Mouse (Mus musculus) forebrain, embryonic 11.5 days (tissue): ENCODE measurements at regions not wholly inside any gene's neighbourhood (a gene's known extent, or its start where the extent isn't known, plus 50 kb on each side); places are given as distances from the start of the nearest gene placed in this dataset.

ENCODE experiments used
- ATAC-seq: fragments of 200-750 bp; cut with Nextera tagmentation; replicated peaks from 2 replicates; pipeline ENCODE4 v1.8.0; 2017; ENCODE audit warnings: moderate TSS enrichment; ENCODE audit not compliant: low FRiP score
- DNase-seq: peaks from one replicate; pipeline ENCODE4 v3.0.0-alpha.2; 2017; ENCODE audit warnings: low spot score
- H3K27ac ChIP-seq: fragments of 300-500 bp; sonication (generic); 2 replicates; pipeline ENCODE4 v1.5.1; 2014; ENCODE audit warnings: low read depth, low read length
- H3K27me3 ChIP-seq: fragments of 300-500 bp; sonication (generic); 2 replicates; pipeline ENCODE4 v1.6.1; 2014; ENCODE audit warnings: mild to moderate bottlenecking, low read length, mixed read lengths; ENCODE audit not compliant: control insufficient read depth, insufficient read depth
- H3K36me3 ChIP-seq: fragments of 300-500 bp; sonication (generic); 2 replicates; pipeline ENCODE4 v1.6.1; 2014; ENCODE audit warnings: mild to moderate bottlenecking, low read length, moderate library complexity, mixed read lengths; ENCODE audit not compliant: control insufficient read depth, insufficient read depth
- H3K4me1 ChIP-seq: fragments of 300-500 bp; sonication (generic); replicated peaks from 2 replicates; pipeline ENCODE4 v1.6.1; 2014; ENCODE audit warnings: low read length, mixed read lengths; ENCODE audit not compliant: control insufficient read depth, insufficient read depth
- H3K4me2 ChIP-seq: fragments of 300-500 bp; sonication (generic); 2 replicates; pipeline ENCODE4 v1.6.1; 2014; ENCODE audit warnings: low read depth, mild to moderate bottlenecking, low read length, moderate library complexity, mixed read lengths; ENCODE audit not compliant: severe bottlenecking
- H3K4me3 ChIP-seq: fragments of 300-500 bp; sonication (generic); 2 replicates; pipeline ENCODE4 v1.5.1; 2014; ENCODE audit warnings: low read depth, low read length
- H3K9ac ChIP-seq: fragments of 300-500 bp; sonication (generic); 2 replicates; pipeline ENCODE4 v1.6.1; 2014; ENCODE audit warnings: low read length
- H3K9me3 ChIP-seq: fragments of 300-500 bp; sonication (generic); 2 replicates; pipeline ENCODE4 v1.6.1; 2016; ENCODE audit warnings: low read length, mixed read lengths; ENCODE audit not compliant: control insufficient read depth
- WGBS: fragments of 180-500 bp; shearing (Covaris S2); extraction: QIAGEN DNeasy Blood & Tissue Kit; methylation state at CpG from one replicate; pipeline ENCODE4 v1.1.7; 2014; 5-methylcytosine and 5-hydroxymethylcytosine counted together

DNA sequence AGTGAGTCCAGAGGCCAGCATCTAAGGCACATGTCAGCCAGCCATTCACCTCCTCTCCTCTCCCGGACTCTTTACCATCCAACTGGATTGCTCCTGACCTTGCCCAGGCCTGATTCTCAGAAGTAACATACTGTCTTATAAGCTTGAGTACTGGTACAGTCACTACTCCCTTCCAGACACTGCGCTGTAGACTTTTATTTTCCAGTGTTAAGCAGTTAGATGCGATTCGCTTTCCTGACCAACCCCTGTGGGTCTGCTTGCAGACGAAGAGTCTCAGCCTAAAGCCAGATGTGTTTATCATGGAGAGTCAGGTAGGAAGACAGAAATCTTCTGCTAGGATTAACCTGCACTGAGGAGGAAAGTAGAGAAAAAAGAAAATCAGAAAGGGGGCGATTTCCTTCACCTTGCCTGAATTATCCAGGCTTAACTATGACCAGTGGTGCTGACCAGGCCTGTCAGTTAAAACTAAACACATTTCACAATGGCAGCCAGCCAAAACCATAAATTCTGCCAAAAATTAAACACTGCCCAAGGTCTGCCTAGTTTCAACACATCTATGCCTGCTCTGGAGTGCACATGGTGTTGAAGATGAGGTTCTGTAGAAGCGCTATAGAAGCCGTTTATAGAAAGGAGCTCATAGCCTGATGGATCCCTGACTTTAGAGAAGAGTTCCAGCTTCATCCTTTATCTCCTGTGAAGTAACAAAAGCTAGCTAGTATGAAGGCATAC is 199.5 kb upstream of the Mctp2 start:
- H3K4me3 ChIP-seq: no peak overlapping the region
- no peak overlapping the region for H3K27ac ChIP-seq
- ATAC-seq (no peak), DNase-seq (no peak)
- no peaks in the 10 kb centered on the region for H3K4me1 ChIP-seq
- H3K9me3 ChIP-seq: no peaks in the 10 kb centered on the region
- no peaks in the 10 kb centered on the region for H3K27me3 ChIP-seq
- H3K9ac ChIP-seq: no peak overlapping the region
- H3K36me3 ChIP-seq: no peaks in the 10 kb centered on the region
- no peak overlapping the region for H3K4me2 ChIP-seq
- WGBS: 91% methylated on average over 8 of the region's 8 CpGs

- H3K36me3 ChIP-seq: no peaks in the 10 kb centered on the region
- no peak overlapping the region for H3K4me2 ChIP-seq
- H3K27me3 ChIP-seq: no peaks in the 10 kb centered on the region
- H3K4me3 ChIP-seq: no peak overlapping the region
- DNase-seq: no peak
- whole genome bisulfite sequencing: 47% methylated on average over 5 of the region's 5 CpGs
- no peaks in the 10 kb centered on the region for H3K4me1 ChIP-seq
- H3K9me3 ChIP-seq: no peaks in the 10 kb centered on the region
- no peak for ATAC-seq
- no peak overlapping the region for H3K9ac ChIP-seq
- H3K27ac ChIP-seq: no peak overlapping the region
These were observed 201.5 kb upstream of the Mctp2 start for GRCm38 (mm10) chr7:72507946-72508345.

GRCm38 (mm10) chr7:72510116-72510515 is 203.7 kb upstream of the Mctp2 start:
- no peaks in the 10 kb centered on the region for H3K27me3 ChIP-seq
- no peak overlapping the region for H3K9ac ChIP-seq
- ATAC-seq (no peak), DNase-seq (no peak)
- no peaks in the 10 kb centered on the region for H3K4me1 ChIP-seq
- H3K36me3 ChIP-seq: no peaks in the 10 kb centered on the region
- H3K4me3 ChIP-seq: no peak overlapping the region
- 87% methylated on average over 4 of the region's 4 CpGs for WGBS
- H3K4me2 ChIP-seq: no peak overlapping the region
- no peaks in the 10 kb centered on the region for H3K9me3 ChIP-seq
- no peak overlapping the region for H3K27ac ChIP-seq

DNA sequence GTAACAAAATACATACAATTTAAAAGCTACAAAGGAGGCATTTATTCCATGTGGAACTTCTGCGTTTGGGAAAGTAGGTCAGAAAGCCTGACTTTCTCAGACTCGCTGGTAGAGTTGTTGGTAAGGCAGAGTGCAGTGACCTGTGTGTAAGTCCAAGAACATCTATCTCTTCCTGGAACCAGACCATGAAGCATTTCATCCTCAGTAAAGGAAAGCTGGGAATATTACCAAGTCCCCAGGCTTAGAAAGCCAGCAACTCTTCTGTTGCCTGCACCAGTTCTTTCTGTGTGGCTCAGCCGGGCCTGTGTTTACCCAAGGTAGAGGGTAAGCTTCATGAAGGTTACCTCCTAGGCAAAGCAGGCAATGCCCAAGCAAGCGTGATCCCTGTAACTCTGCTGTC is 207.0 kb upstream of the Mctp2 start:
- Histone ChIP-seq H3K4me3 (no peak overlapping the region), H3K27ac (no peak overlapping the region), H3K9ac (no peak overlapping the region), H3K27me3 (no peaks in the 10 kb centered on the region), H3K9me3 (no peaks in the 10 kb centered on the region), H3K4me2 (no peak overlapping the region), H3K36me3 (no peaks in the 10 kb centered on the region), H3K4me1 (no peaks in the 10 kb centered on the region)
- ATAC-seq (no peak), DNase-seq (no peak)
- WGBS: 90% methylated on average over 4 of the region's 4 CpGs

DNA sequence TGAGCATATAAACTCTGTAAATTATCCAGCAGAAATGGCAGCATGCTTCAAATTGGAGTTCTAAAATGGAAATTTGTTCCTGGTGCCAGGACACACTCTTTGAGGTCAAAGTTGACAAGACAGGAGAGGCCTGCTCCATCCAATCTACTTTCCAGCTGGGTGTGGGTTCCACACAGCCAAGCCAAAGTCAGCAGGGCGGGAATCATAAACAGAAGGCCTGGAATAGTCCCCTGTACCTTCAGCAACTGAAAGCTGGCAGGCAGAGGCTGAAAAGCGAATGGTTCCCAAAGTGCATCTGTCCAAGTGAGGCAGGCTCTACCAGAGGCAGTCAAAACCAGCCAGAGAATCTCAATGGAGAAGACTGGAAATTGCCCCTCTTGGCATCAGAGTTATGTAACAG is 208.4 kb upstream of the Mctp2 start:
- no peaks in the 10 kb centered on the region for H3K9me3 ChIP-seq
- no peak for DNase-seq
- 86% methylated on average over 2 of the region's 2 CpGs for WGBS

GRCm38 (mm10) chr7:72518421-72518972 is 212.1 kb upstream of the Mctp2 start:
- no peak overlapping the region for H3K9ac ChIP-seq
- H3K4me3 ChIP-seq: no peak overlapping the region
- peaks cover 2% of the 10 kb centered on the region; the same call in 1 of the 2 replicates for H3K4me1 ChIP-seq
- ATAC-seq (no peak), DNase-seq (no peak)
- no peak overlapping the region for H3K27ac ChIP-seq
- no peaks in the 10 kb centered on the region for H3K9me3 ChIP-seq
- WGBS: 62% methylated on average over 5 of the region's 5 CpGs
- no peaks in the 10 kb centered on the region for H3K36me3 ChIP-seq
- H3K4me2 ChIP-seq: no peak overlapping the region
- no peaks in the 10 kb centered on the region for H3K27me3 ChIP-seq

More for the DNA sequence above, 208.4 kb upstream of the Mctp2 start:
- Histone ChIP-seq H3K36me3 (no peaks in the 10 kb centered on the region), H3K9ac (no peak overlapping the region), H3K27me3 (no peaks in the 10 kb centered on the region), H3K4me2 (no peak overlapping the region), H3K4me3 (no peak overlapping the region), H3K4me1 (peaks cover 2% of the 10 kb centered on the region; the same call in 1 of the 2 replicates), H3K27ac (no peak overlapping the region)
- ATAC-seq: no peak

DNA sequence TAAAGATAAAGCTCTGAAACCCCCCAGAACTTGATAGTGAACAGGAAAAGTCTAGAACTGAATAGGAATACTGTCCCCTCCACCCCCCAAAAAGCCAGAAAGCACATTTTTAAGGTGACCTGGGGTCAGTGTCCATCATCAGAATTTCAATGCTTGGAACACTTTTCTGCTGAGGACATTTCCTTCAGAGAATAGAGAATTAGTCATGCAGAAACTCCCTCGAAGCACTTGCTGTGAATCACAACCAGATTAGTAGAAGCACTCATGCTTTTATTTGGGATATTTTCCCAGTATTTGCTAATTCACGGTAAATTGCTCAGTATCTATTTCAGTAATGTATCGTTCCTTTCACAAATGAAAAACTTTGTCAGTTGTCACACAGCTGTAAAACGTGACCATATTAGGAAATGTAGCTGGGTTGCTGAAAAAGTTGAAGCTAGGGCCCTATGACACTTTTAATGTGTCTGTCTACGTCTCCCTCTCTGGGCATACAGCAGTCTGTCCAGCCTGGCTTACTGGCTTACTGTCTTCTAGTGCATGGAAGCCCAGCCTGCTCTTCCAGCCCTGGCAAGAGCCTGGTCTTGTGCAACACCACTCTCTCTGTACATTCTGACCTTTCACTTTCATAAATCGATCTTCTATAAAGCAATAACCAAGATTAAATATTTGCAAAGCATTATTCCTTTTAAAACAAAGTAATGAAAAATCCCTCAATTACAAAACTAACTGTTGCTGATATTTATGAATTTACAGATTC is 213.1 kb upstream of the Mctp2 start:
- H3K9me3 ChIP-seq: no peaks in the 10 kb centered on the region
- no peak overlapping the region for H3K9ac ChIP-seq
- H3K4me2 ChIP-seq: no peak overlapping the region
- no peaks in the 10 kb centered on the region for H3K36me3 ChIP-seq
- WGBS: 34% methylated on average over 6 of the region's 6 CpGs
- no peak for DNase-seq
- peaks cover 2% of the 10 kb centered on the region; the same call in 1 of the 2 replicates for H3K4me1 ChIP-seq
- H3K27me3 ChIP-seq: no peaks in the 10 kb centered on the region
- no peak overlapping the region for H3K4me3 ChIP-seq
- ATAC-seq: no peak
- 0 out of 2 replicates have a peak overlapping the region, but pooled peaks have one; percentile 2 for H3K27ac ChIP-seq

- H3K9me3 ChIP-seq: no peaks in the 10 kb centered on the region
- no peaks in the 10 kb centered on the region for H3K27me3 ChIP-seq
- WGBS: 89% methylated on average over 3 of the region's 3 CpGs
- H3K36me3 ChIP-seq: no peaks in the 10 kb centered on the region
- no peak overlapping the region for H3K4me3 ChIP-seq
- no peak overlapping the region for H3K9ac ChIP-seq
- no peak for DNase-seq
- no peak for ATAC-seq
- H3K4me2 ChIP-seq: no peak overlapping the region
- H3K4me1 ChIP-seq: no peaks in the 10 kb centered on the region
- H3K27ac ChIP-seq: no peak overlapping the region
These were observed 222.5 kb upstream of the Mctp2 start for GRCm38 (mm10) chr7:72528873-72529272.
